Mouse (Mus musculus) olfactory bulb, adult 2 months (tissue): ENCODE results near the gene Mosmo. TPM values are rescaled to one million over a fixed set of nuclear protein-coding genes. Genes with fewer than 3 reads are reported as not detected.
A peak's percentile ranks its signal among the peaks of the same experiment; 100 is the strongest.

Experiments used
- H3K27ac ChIP-seq: fragments of 200-500 bp; 2 replicates; pipeline ENCODE4 v1.5.1; 2012; ENCODE audit warnings: low read depth, low read length; ENCODE audit not compliant: insufficient read depth
- H3K4me1 ChIP-seq: fragments of 200-500 bp; 2 replicates; pipeline ENCODE4 v1.6.1; 2012; ENCODE audit warnings: low read length; ENCODE audit not compliant: control insufficient read depth, insufficient read depth
- H3K4me3 ChIP-seq: fragments of 200-500 bp; 2 replicates; pipeline ENCODE4 v1.5.1; 2012; ENCODE audit warnings: mild to moderate bottlenecking, low read depth, low read length, moderate library complexity; ENCODE audit not compliant: insufficient read depth
- CTCF ChIP-seq: fragments of 200-500 bp; IDR thresholded peaks from 2 replicates; pipeline ENCODE4 v1.5.1; 2012; ENCODE audit warnings: low read depth, mild to moderate bottlenecking, low read length, moderate library complexity; ENCODE audit not compliant: insufficient read depth
- POLR2A ChIP-seq: fragments of 200-500 bp; IDR thresholded peaks from 2 replicates; pipeline ENCODE4 v1.6.1; 2012; ENCODE audit warnings: mild to moderate bottlenecking, low read depth, low read length, moderate library complexity; ENCODE audit not compliant: insufficient read depth
- WGBS: fragments of 180-500 bp; shearing (Covaris S2); methylation state at CpG from one replicate; pipeline ENCODE4 v1.1.7; 2018; 5-methylcytosine and 5-hydroxymethylcytosine counted together
- polyA plus RNA-seq: library from polyadenylated mRNA; stranded (reverse); fragments of >200 nt; gene quantifications from 2 replicates; pipeline ENCODE4 v1.2.4, GENCODE M21; 2012; ENCODE audit warnings: low replicate concordance; ENCODE audit not compliant: missing spikeins, insufficient read depth, insufficient read length

Mosmo gene
- polyA plus RNA-seq, 1 experiment = not detected

DNA sequence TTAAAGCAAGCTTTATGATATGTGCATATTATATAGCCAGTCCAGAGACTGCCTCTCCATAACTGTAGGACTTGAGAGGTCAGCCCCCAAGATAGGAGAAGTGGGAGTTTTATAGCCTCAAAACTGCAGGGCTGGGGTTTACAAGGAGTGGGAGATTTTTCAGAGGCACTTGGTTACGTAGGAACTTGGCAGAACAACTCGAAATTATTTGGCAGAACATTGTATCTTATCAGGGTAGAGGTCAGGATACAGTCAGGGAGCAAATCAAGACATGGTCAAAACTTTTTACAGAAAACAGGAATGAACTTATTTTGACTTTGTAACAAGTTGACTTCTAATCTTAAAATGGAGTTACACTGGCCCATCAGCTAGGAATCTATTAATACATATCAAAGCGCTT, 68.6 kb downstream of the Mosmo start:
- Histone ChIP-seq H3K27ac (no peak overlapping the region), H3K4me3 (no peak overlapping the region), H3K4me1 (no peaks in the 10 kb centered on the region)
- no peak for TF ChIP-seq POLR2A
- WGBS = 74% methylated on average over 3 of the region's 3 CpGs

DNA sequence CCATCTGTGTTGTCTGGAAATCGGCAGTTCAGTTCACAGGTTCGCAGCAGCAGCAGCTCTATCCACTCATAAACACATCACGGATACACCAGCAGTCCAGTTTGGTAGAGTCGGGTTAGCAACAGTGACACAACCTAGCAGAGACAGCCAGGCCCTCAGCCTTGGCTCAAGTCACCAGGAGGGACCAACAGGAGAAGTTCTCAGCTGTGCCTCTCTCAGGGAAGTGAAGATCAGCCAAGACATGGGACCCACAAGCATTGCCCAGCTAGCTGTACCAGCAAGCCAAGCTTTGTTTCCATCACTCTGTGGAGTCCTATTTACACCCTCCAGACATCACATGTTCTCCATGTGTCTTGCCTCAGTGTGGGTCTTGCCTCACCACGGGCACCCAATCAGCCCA, 69.4 kb downstream of the Mosmo start:
- no peak for TF ChIP-seq POLR2A
- TF ChIP-seq CTCF = no peak
- Histone ChIP-seq H3K4me1 (peaks cover 1% of the 10 kb centered on the region), H3K27ac (no peak overlapping the region), H3K4me3 (no peak overlapping the region)
- 92% methylated on average over 5 of the region's 5 CpGs for WGBS

DNA sequence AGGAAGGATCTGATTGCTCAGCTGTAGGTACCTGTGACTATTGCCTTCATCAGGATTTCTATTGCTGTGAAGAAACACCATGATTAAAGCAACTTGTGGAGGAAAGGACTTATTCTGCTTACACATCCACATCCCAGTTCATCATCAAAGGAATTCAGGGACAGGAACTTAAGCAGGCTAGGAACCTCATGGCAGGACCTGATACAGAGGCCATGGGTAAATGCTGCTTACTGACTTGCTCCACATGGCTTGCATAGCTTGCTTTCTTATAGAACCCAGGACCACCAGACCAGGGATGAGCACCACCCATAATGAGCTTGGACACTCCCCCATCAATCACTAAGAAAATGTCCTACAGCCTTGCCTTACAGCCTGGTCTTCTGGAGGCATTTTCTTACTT, 71.1 kb downstream of the Mosmo start:
- Histone ChIP-seq H3K4me1 (peaks cover 2% of the 10 kb centered on the region), H3K27ac (no peak overlapping the region), H3K4me3 (no peak overlapping the region)
- TF ChIP-seq CTCF (no peak), POLR2A (no peak)

DNA sequence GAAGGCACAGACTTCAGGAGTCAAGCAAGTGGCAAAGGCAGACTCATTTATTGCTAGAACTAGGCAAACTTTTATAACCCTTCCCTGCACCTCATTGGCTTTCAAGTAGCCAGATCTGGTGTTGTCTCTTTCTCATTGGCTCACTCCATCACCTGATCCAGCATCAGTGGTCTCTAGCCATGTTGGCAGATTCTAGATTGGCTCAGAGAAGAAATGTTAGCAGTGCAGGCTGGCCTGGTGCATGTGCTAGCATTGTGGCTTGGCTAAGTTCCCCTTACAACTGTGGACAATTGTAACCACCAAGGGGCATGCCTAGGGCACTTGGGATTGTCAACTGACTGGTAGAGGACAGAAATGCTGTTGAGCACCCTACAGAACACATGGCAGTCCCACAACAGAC, 73.9 kb downstream of the Mosmo start:
- Histone ChIP-seq H3K27ac (no peak overlapping the region), H3K4me1 (peaks cover 2% of the 10 kb centered on the region), H3K4me3 (no peak overlapping the region)
- TF ChIP-seq POLR2A (no peak), CTCF (no peak)

DNA sequence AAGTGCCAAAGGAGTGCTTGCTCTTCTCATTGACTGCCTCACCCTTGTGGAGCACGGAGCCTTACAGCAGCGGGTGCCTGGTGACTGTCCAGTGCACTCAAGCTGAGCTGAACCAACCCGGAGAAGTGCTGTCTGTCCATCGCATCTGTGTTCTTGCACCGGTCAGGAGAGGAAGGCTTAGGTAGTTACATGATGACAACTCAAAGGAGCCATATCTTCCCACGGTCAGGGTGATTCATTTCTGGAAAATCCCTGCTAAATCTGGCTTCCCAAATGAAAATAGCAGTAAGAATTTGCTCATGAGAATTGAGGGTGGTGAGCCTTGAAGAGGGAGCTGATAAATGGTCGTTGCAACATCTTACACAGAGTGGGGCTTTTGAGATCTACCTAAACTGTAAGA, 74.5 kb downstream of the Mosmo start:
- Histone ChIP-seq H3K4me3 (no peak overlapping the region), H3K27ac (no peak overlapping the region), H3K4me1 (peaks cover 2% of the 10 kb centered on the region)
- WGBS = 60% methylated on average over 7 of the region's 7 CpGs
- TF ChIP-seq CTCF (no peak), POLR2A (no peak)

DNA sequence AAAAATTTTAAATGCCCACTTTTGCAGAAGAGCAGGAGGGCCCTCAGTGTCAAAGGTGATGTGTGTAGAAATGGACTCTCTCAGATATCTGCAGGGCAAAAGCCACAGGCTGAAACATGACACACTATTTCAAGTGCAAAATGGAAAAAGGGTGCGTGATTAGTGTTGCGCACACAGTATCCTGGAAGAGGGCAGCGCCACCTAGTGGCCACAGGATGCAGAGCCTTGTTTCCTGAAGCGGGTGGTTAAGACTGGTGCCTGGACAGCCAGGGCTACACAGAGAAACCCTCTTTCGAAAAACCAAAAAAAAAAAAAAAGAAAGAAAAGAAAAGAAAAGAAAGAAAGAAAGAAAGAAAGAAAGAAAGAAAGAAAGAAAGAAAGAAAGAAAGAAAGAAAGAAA, 77.3 kb downstream of the Mosmo start:
- 0% methylated on average over 5 of the region's 5 CpGs for WGBS
- Histone ChIP-seq H3K27ac (no peak overlapping the region), H3K4me1 (peaks cover 2% of the 10 kb centered on the region), H3K4me3 (no peak overlapping the region)
- TF ChIP-seq CTCF (peak; percentile 88), POLR2A (no peak)

DNA sequence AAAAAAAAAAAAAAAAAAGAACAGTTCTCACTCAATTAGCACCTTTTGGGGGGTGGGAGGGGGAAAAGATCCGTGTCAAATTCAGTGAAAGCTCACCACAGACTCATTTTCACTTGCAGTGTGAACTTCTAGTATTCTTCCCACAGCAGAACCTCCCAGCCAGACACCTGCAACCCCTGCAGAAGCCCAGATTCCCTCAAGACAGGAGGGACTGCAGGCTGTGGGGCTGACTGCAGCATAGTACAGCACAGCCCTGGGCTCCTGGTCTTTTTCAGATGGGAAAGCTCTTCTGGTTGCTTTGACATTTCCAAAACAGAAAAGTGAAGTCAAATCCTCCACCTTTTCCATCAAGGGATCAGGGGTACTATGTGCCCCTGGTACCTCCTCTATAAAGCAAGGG, 90.0 kb downstream of the Mosmo start:
- no peak overlapping the region for H3K4me3 ChIP-seq
- no peak overlapping the region for H3K27ac ChIP-seq
- no peaks in the 10 kb centered on the region for H3K4me1 ChIP-seq
- 22% methylated on average over 1 of the region's 1 CpGs for WGBS
- TF ChIP-seq CTCF (no peak), POLR2A (no peak)

DNA sequence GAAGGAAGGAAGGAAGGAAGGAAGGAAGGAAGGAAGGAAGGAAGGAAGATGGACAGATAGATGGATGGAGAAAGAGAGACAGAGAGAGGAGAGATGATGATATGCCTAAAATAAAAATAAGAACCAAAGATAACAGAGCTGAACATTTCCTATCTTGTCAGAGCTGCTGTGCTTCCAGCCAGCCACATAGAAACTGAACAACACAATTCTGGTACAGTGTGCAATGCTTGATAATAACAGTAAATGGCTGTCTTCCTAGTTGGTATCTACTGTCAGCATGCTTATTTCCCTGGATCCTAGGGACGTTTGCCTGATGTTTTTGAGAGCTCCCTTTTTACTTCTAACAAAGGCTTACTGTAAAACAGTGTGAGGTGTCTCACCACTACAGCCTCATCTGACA, 94.0 kb downstream of the Mosmo start:
- WGBS = 29% methylated on average over 1 of the region's 1 CpGs
- Histone ChIP-seq H3K4me1 (no peaks in the 10 kb centered on the region), H3K4me3 (no peak overlapping the region), H3K27ac (no peak overlapping the region)
- TF ChIP-seq CTCF (no peak), POLR2A (no peak)

DNA sequence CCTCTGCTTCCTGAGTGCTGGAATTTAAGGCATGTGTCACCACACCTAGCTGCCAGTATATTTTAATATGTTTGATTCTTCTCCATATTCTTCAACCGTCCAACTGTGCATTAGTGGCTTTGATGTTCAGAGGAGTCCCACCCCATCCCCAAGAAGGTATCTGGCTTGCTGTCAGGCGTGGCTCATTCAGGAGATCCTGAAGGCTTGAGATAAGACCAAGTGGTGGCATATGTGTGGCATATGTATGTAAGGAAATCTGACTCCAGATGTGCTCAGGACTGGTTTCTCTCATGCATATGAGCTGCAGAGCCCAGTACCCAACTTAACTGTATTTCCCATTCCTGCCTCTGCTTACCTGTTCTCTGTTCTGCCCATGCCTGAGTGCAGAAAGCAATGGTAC, 100.6 kb downstream of the Mosmo start:
- 69% methylated on average over 2 of the region's 2 CpGs for WGBS
- Histone ChIP-seq H3K4me1 (no peaks in the 10 kb centered on the region), H3K4me3 (no peak overlapping the region), H3K27ac (no peak overlapping the region)
- TF ChIP-seq CTCF = no peak
- TF ChIP-seq POLR2A = no peak

Other genes starting within 250 kb of the Mosmo start
- gene Uqcrc2, start 42.4 kb upstream of the Mosmo start, polyA plus RNA-seq = 368 TPM in 1 of 2 replicates, not detected in the other
- not detected in 2 replicates for gene Pdzd9, start 7.3 kb upstream of the Mosmo start, polyA plus RNA-seq
- not detected in 2 replicates for gene Vwa3a, start 61.7 kb downstream of the Mosmo start, polyA plus RNA-seq
- gene Gm5737, start 134.7 kb downstream of the Mosmo start, polyA plus RNA-seq = not detected in 2 replicates
- not detected in 2 replicates for gene Eef2k, start 165.2 kb downstream of the Mosmo start, polyA plus RNA-seq
- gene Polr3e, start 240.1 kb downstream of the Mosmo start, polyA plus RNA-seq = not detected in 2 replicates